ENCODE assay signal across 8 mouse cellular contexts in genomic region chr2:120730639-120731166, GRCm38 (mm10).
DNase-seq lines count a peak whose midpoint lies in the region; ATAC-seq lines count a peak whose summit lies in the region.

No protein-coding gene starts in this region.

- peak overlapping the region; percentile 95 for H3K4me3 ChIP-seq in forebrain, embryonic 11.5 days (ENCODE audit: low read depth, low read length)
- peak overlapping the region; percentile 95 for H3K4me3 ChIP-seq in limb, embryonic 11.5 days (ENCODE audit: low read depth, low read length)
- peak overlapping the region; percentile 90 for H3K4me3 ChIP-seq in midbrain, embryonic 15.5 days

- peak; percentile 36 for DNase-seq in adrenal gland, postnatal 25 days
- no peak for DNase-seq in adrenal gland, adult 2 months
- peak; percentile 40 for DNase-seq in right cerebral cortex, postnatal 4 days
- no peak for DNase-seq in right cerebral cortex, adult 2 months (ENCODE audit: low spot score in 2 of 2)
- DNase-seq in forebrain, embryonic 11.5 days (ENCODE audit: low spot score), result no peak
- DNase-seq in limb, embryonic 11.5 days (ENCODE audit: low spot score), result no peak
- DNase-seq in urinary bladder, postnatal 25 days (ENCODE audit: low spot score), result peak; percentile 23

- peak overlapping the region; percentile 98 for H3K4me2 ChIP-seq in forebrain, embryonic 11.5 days (ENCODE audit: low read depth, low read length, severe bottlenecking)
- H3K4me2 ChIP-seq in limb, embryonic 11.5 days (ENCODE audit: low read depth, severe bottlenecking), result peak overlapping the region; percentile 94
- peak overlapping the region; percentile 79 for H3K4me2 ChIP-seq in midbrain, embryonic 15.5 days

- no peaks in the 10 kb centered on the region for H3K9me3 ChIP-seq in forebrain, embryonic 11.5 days (ENCODE audit: control insufficient read depth, low read length)
- H3K9me3 ChIP-seq in limb, embryonic 11.5 days (ENCODE audit: control insufficient read depth, low read length), result no peaks in the 10 kb centered on the region
- H3K9me3 ChIP-seq in midbrain, embryonic 15.5 days, result no peaks in the 10 kb centered on the region

- H3K27ac ChIP-seq in forebrain, embryonic 11.5 days (ENCODE audit: low read depth, low read length), result peak overlapping the region; percentile 84
- H3K27ac ChIP-seq in limb, embryonic 11.5 days (replicated peaks; ENCODE audit: low read depth, low read length), result peak overlapping the region; percentile 83
- peak overlapping the region; percentile 95 for H3K27ac ChIP-seq in midbrain, embryonic 15.5 days

- peak; percentile 40 for ATAC-seq in forebrain, embryonic 11.5 days (replicated peaks; ENCODE audit: low FRiP score)
- ATAC-seq in limb, embryonic 11.5 days (ENCODE audit: insufficient number of reproducible peaks, low FRiP score, low TSS enrichment, low read depth), result peak; percentile 23; the same call in 1 of the 2 replicates
- peak; percentile 54 for ATAC-seq in midbrain, embryonic 15.5 days (replicated peaks)

- no peaks in the 10 kb centered on the region for H3K27me3 ChIP-seq in forebrain, embryonic 11.5 days (ENCODE audit: control insufficient read depth, insufficient read depth, low read length)
- H3K27me3 ChIP-seq in limb, embryonic 11.5 days (ENCODE audit: control insufficient read depth, insufficient read depth, low read length), result no peaks in the 10 kb centered on the region
- no peaks in the 10 kb centered on the region for H3K27me3 ChIP-seq in midbrain, embryonic 15.5 days (replicated peaks)

- WGBS in forebrain, embryonic 11.5 days, result 1% methylated on average over 50 of the region's 50 CpGs
- WGBS in limb, embryonic 11.5 days, result under 1% methylated on average over 50 of the region's 50 CpGs
- WGBS in midbrain, embryonic 15.5 days, result under 1% methylated on average over 50 of the region's 50 CpGs

- peak overlapping the region; percentile 91 for H3K9ac ChIP-seq in forebrain, embryonic 11.5 days (ENCODE audit: low read length)
- H3K9ac ChIP-seq in limb, embryonic 11.5 days (ENCODE audit: low read length), result peak overlapping the region; percentile 89
- H3K9ac ChIP-seq in midbrain, embryonic 15.5 days, result peak overlapping the region; percentile 91

- H3K4me1 ChIP-seq in forebrain, embryonic 11.5 days (replicated peaks; ENCODE audit: control insufficient read depth, insufficient read depth, low read length), result peaks cover 15% of the 10 kb centered on the region
- peaks cover 10% of the 10 kb centered on the region; the same call in 1 of the 2 replicates for H3K4me1 ChIP-seq in limb, embryonic 11.5 days (ENCODE audit: control insufficient read depth, insufficient read depth, low read length)
- peaks cover 32% of the 10 kb centered on the region for H3K4me1 ChIP-seq in midbrain, embryonic 15.5 days

- H3K36me3 ChIP-seq in forebrain, embryonic 11.5 days (ENCODE audit: control insufficient read depth, insufficient read depth, low read length), result peaks cover 4% of the 10 kb centered on the region; the same call in 1 of the 2 replicates
- H3K36me3 ChIP-seq in limb, embryonic 11.5 days (ENCODE audit: control insufficient read depth, insufficient read depth, low read length), result peaks cover 13% of the 10 kb centered on the region
- H3K36me3 ChIP-seq in midbrain, embryonic 15.5 days (replicated peaks), result peaks cover 12% of the 10 kb centered on the region; the same call in 1 of the 2 replicates

Comparison
In these comparisons a context has a peak if more than half of its experiments do, and no peak if none do; other contexts are left out.
1. DNase-seq: peak in adrenal gland, postnatal 25 days (single experiment), right cerebral cortex, postnatal 4 days (single experiment) and urinary bladder, postnatal 25 days (single experiment); none in adrenal gland, adult 2 months (single experiment), right cerebral cortex, adult 2 months (0 of 2), forebrain, embryonic 11.5 days (single experiment) and limb, embryonic 11.5 days (single experiment).
2. Peak in every context shown above with its lines, with median percentiles within 50 percentile points of each other: ATAC-seq, H3K27ac ChIP-seq, H3K4me2 ChIP-seq, H3K4me3 ChIP-seq and H3K9ac ChIP-seq.